Mouse (Mus musculus): Measurements from ENCODE around the gene Arhgap25.

- TF ChIP-seq CTCF (conservative IDR thresholded peaks at IDR 0.05; ENCODE audit: low read length): no peak
- TF ChIP-seq POU5F1 (IDR thresholded peaks at IDR 0.05; ENCODE audit: borderline replicate concordance, low read length): no peak
Measured at GRCm38 (mm10) chr6:87436745-87437144, 96.3 kb downstream of the Arhgap25 start.

All from E14TG2a.4 (cell line).